Mouse (Mus musculus) T-cell, adult 66 days (primary cell): ENCODE results near the gene Iqch. TPM values are rescaled to one million over a fixed set of nuclear protein-coding genes. Genes with fewer than 3 reads are reported as not detected.

ENCODE experiments used
- total RNA-seq, 2 experiments: library from RNA; stranded (reverse); gene quantifications; 3 replicates in 1 of 2; 4 replicates in 1 of 2; pipeline ENCODE4 v1.2.4; 2023

Iqch gene
- total RNA-seq: not detected

DNA sequence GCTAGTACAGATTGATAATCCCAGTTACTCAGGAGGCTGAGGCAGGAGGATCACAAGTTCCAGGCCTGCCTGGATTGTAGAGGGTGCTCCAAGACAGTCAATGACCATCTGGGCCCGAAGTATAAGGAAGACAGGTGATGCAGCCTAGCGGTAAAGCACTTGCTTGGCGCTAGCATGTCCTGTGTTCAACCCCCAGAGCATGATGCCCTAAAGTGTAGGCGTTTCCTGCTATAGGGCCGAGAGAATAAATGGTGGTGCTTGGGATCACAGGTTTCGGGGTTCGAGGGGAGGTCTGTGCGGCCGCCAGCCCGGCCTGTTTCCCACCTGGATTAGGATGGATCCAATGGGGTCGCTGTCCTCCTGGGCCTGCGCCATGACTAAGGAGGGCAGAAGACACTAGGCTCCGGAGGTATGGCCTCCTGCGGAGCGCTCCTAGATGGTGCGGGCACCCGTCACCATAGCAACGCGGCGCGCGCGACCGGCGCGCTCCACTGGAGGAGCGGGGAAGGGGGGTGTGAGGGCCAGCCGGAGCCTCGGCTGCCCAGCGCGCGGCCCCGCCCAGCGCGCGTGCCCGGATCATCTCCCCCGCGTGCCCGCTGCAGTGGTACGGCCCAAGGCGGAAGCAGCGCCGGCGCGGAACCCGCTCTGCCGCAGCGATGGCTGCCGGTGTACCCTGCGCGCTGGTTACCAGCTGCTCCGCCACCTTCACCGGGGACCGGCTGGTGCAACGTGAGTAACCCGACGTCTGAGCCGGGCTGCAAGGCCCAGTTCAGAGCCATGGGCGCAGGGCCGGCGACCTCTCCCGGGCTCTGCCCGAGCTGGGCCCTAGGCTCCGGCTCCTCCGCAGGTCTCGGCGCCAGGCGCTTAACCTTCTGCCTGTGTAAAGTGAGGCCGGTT is at the start of gene Iqch, which contains the start of gene Aagab:
Gene Iqch (minus strand): TSS at position 451 of the 897 bp plus-strand sequence.
Gene Aagab (plus strand): TSS at position 618 of the 897 bp plus-strand sequence.

GRCm38 (mm10) chr9:63398611-63399462 is 203.5 kb downstream of the Iqch start, which contains the start of gene 2300009A05Rik:
Gene 2300009A05Rik (minus strand): TSS chr9:63399246.

DNA sequence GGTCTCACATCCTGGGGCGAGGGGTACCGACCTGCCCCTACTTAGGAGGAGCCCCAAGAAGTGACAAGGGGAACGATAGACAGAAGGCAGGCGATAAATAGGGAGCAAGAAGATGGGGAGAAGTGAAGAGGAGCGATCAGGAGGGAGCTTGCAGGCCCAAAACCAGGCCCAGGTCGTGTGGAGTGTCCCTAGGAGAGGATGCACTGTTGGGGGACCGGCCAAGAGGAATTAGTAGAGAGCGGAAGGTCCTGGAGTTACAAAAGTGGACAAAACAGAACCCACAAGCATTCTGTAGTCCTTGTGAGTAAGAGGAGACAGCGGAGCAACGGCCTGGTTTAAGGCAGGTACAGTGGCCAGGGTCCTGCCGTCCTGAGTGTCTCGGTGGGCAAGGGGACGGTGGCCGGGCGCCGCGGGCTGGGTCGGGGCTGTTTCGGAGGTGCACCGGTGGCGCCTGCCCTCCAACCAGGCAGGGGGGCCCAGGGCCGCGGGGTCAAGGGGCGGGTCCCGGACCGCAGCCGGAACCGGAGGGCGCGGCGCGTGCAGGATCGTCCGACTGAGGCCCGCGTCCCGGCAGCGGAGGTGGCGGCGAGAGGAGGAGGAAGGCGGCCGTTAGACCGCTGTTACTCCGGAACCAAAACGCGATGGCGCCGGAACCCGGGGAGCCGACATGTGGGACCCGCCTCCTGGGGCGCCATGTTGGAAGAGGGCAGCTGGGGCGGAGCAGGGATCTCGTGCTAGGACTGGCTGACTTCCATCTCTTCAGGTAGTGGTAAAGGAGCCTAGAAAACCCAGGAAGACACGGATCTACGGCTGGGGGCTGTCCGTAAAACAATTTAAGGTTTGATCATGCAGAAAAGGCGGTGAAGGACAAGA is 224.8 kb downstream of the Iqch start, which contains the start of gene Map2k5:
Gene Map2k5 (minus strand): TSS at position 633 of the 873 bp plus-strand sequence.

Other genes starting within 250 kb of the Iqch start
- gene Map2k5, start 224.6 kb downstream of the Iqch start, total RNA-seq: 10 to 100 TPM; 49.1 to 49.8 TPM
- gene 2300009A05Rik, start 203.2 kb downstream of the Iqch start, total RNA-seq: 10 to 100 TPM; 24.8 to 26.4 TPM
- gene Aagab, start 167 bp upstream of the Iqch start, total RNA-seq: 10 to 100 TPM; 23.9 to 32.0 TPM
- gene Smad3, start 155.5 kb upstream of the Iqch start, total RNA-seq: 10 to 100 TPM; 62.7 to 65.0 TPM